11 mouse cellular contexts compared by ENCODE assay signal in genomic region chr8:122630696-122631095, GRCm38 (mm10). TPM values are rescaled to one million over a fixed set of nuclear protein-coding genes. Genes with fewer than 3 reads are reported as not detected.
DNase-seq lines count a peak whose midpoint lies in the region; ATAC-seq lines count a peak whose summit lies in the region.
"Had no signal": no experiment of that assay in that cellular context is flagged by ENCODE, and none has a peak within 500 bp of the region (broad histone marks: within the 10 kb centered on the region; RNA-seq: fewer than 3 reads in every experiment).

No protein-coding gene starts in this region.

- H3K9me3 ChIP-seq in lung, embryonic 15.5 days, result no peaks in the 10 kb centered on the region
- no peaks in the 10 kb centered on the region for H3K9me3 ChIP-seq in hindbrain, embryonic 11.5 days (ENCODE audit: control insufficient read depth, low read length)
- no peaks in the 10 kb centered on the region for H3K9me3 ChIP-seq in limb, embryonic 11.5 days (ENCODE audit: control insufficient read depth, low read length)

- H3K4me2 ChIP-seq in lung, embryonic 15.5 days, result 0 out of 2 replicates have a peak overlapping the region, but pooled peaks have one; percentile 18
- H3K4me2 ChIP-seq in hindbrain, embryonic 11.5 days (replicated peaks; ENCODE audit: low read depth, low read length), result peak overlapping the region; percentile 14; the same call in 1 of the 2 replicates
- H3K4me2 ChIP-seq in limb, embryonic 11.5 days (ENCODE audit: low read depth, severe bottlenecking), result no peak overlapping the region

- no peak overlapping the region for H3K27ac ChIP-seq in lung, embryonic 15.5 days
- H3K27ac ChIP-seq in hindbrain, embryonic 11.5 days (ENCODE audit: low read depth, low read length), result no peak overlapping the region
- H3K27ac ChIP-seq in limb, embryonic 11.5 days (replicated peaks; ENCODE audit: low read depth, low read length), result no peak overlapping the region
- H3K27ac ChIP-seq: liver, embryonic 14.5 days had no signal

- intact Hi-C loops in gastrocnemius, postnatal 36 days (cut with DNase I), result no loop called here

- H3K27me3 ChIP-seq in lung, embryonic 15.5 days, result peaks cover 3% of the 10 kb centered on the region; the same call in 1 of the 2 replicates
- H3K27me3 ChIP-seq in hindbrain, embryonic 11.5 days (ENCODE audit: control insufficient read depth, insufficient read depth, low read length), result no peaks in the 10 kb centered on the region
- H3K27me3 ChIP-seq in limb, embryonic 11.5 days (ENCODE audit: control insufficient read depth, insufficient read depth, low read length), result no peaks in the 10 kb centered on the region

- no peak for ATAC-seq in lung, embryonic 15.5 days (ENCODE audit: borderline replicate concordance, extremely low read depth, low FRiP score, low TSS enrichment)
- no peak for ATAC-seq in hindbrain, embryonic 11.5 days (ENCODE audit: low FRiP score)
- no peak for ATAC-seq in limb, embryonic 11.5 days (ENCODE audit: insufficient number of reproducible peaks, low FRiP score, low TSS enrichment, low read depth)

- DNase-seq in cerebellum, postnatal 10 days, result peak; percentile 65 to 70
- no peak for DNase-seq in cerebellum, adult 18-20 months
- no peak for DNase-seq in lung, postnatal 4 days
- DNase-seq in hindbrain, embryonic 11.5 days (ENCODE audit: low spot score), result no peak
- DNase-seq in limb, embryonic 11.5 days (ENCODE audit: low spot score), result no peak
- DNase-seq in ovary, postnatal 10 days (ENCODE audit: low spot score), result no peak
- DNase-seq in gastrocnemius, postnatal 36 days, result no peak

- H3K36me3 ChIP-seq in lung, embryonic 15.5 days, result peaks cover 7% of the 10 kb centered on the region; the same call in 1 of the 2 replicates
- 0 out of 2 replicates have a peak, but pooled peaks cover 2% of the 10 kb centered on the region for H3K36me3 ChIP-seq in hindbrain, embryonic 11.5 days (ENCODE audit: control insufficient read depth, insufficient read depth, low read length)
- H3K36me3 ChIP-seq in limb, embryonic 11.5 days (ENCODE audit: control insufficient read depth, insufficient read depth, low read length), result no peaks in the 10 kb centered on the region

- no peak overlapping the region for H3K9ac ChIP-seq in lung, embryonic 15.5 days
- peak overlapping the region; percentile 19; the same call in 1 of the 2 replicates for H3K9ac ChIP-seq in hindbrain, embryonic 11.5 days (ENCODE audit: low read depth, low read length)
- H3K9ac ChIP-seq in limb, embryonic 11.5 days (ENCODE audit: low read length), result 0 out of 2 replicates have a peak overlapping the region, but pooled peaks have one; percentile 17
- H3K9ac ChIP-seq: liver, embryonic 14.5 days had no signal

- H3K4me3 ChIP-seq in lung, embryonic 15.5 days, result no peak overlapping the region
- no peak overlapping the region for H3K4me3 ChIP-seq in hindbrain, embryonic 11.5 days (ENCODE audit: low read depth, low read length)
- no peak overlapping the region for H3K4me3 ChIP-seq in limb, embryonic 11.5 days (ENCODE audit: low read depth, low read length)

- H3K4me1 ChIP-seq in lung, embryonic 15.5 days, result peaks cover 4% of the 10 kb centered on the region; the same call in 1 of the 2 replicates
- H3K4me1 ChIP-seq in hindbrain, embryonic 11.5 days (replicated peaks; ENCODE audit: control insufficient read depth, insufficient read depth, low read length), result 0 out of 2 replicates have a peak, but pooled peaks cover 2% of the 10 kb centered on the region
- H3K4me1 ChIP-seq in limb, embryonic 11.5 days (ENCODE audit: control insufficient read depth, insufficient read depth, low read length), result no peaks in the 10 kb centered on the region; the same call in 1 of the 2 replicates

- whole genome bisulfite sequencing in lung, embryonic 15.5 days, result 53% methylated on average over 22 of the region's 22 CpGs
- WGBS in hindbrain, embryonic 11.5 days, result 66% methylated on average over 22 of the region's 22 CpGs
- WGBS in limb, embryonic 11.5 days, result 60% methylated on average over 22 of the region's 22 CpGs

RNA-seq across cellular contexts. Expression of gene Pabpn1l, which starts 8.2 kb away (rescaled TPM):
- not detected in 2 replicates for polyA plus RNA-seq in lung, embryonic 15.5 days (2015; fragmentation: Nextera tagmentation; extraction: Ambion mirVana)
- not detected in 2 replicates for polyA plus RNA-seq in hindbrain, embryonic 11.5 days (2014; fragmentation: Nextera tagmentation; extraction: Ambion mirVana)
- not detected in 2 replicates for polyA plus RNA-seq in limb, embryonic 11.5 days (2014; fragmentation: Nextera tagmentation; extraction: Ambion mirVana)
- total RNA-seq in gastrocnemius, postnatal 36 days (2021), result not detected
- total RNA-seq: hematopoietic stem cell, adult 5-6 weeks had no signal
- polyA plus RNA-seq: liver, embryonic 14.5 days; neural tube, embryonic 11.5 days had no signal

RNA-seq across cellular contexts. Expression of gene Trappc2l, which starts 19.3 kb away (rescaled TPM):
- 49.5 and 53.0 TPM in 2 replicates for polyA plus RNA-seq in lung, embryonic 15.5 days (2015; fragmentation: Nextera tagmentation; extraction: Ambion mirVana)
- 48.3 and 60.2 TPM in 2 replicates for polyA plus RNA-seq in hindbrain, embryonic 11.5 days (2014; fragmentation: Nextera tagmentation; extraction: Ambion mirVana)
- 45.0 and 45.4 TPM in 2 replicates for polyA plus RNA-seq in limb, embryonic 11.5 days (2014; fragmentation: Nextera tagmentation; extraction: Ambion mirVana)
- 10 to 100 TPM; 38.2 to 40.6 TPM for total RNA-seq in gastrocnemius, postnatal 36 days (2021)

RNA-seq across cellular contexts. Expression of gene Galns, which starts 19.4 kb away (rescaled TPM):
- 12.5 and 13.5 TPM in 2 replicates for polyA plus RNA-seq in lung, embryonic 15.5 days (2015; fragmentation: Nextera tagmentation; extraction: Ambion mirVana)
- 4.7 and 6.2 TPM in 2 replicates for polyA plus RNA-seq in hindbrain, embryonic 11.5 days (2014; fragmentation: Nextera tagmentation; extraction: Ambion mirVana)
- 5.2 and 5.5 TPM in 2 replicates for polyA plus RNA-seq in limb, embryonic 11.5 days (2014; fragmentation: Nextera tagmentation; extraction: Ambion mirVana)
- 1 to 10 TPM; 1.3 to 1.6 TPM for total RNA-seq in gastrocnemius, postnatal 36 days (2021)

RNA-seq across cellular contexts. Expression of gene Aprt, which starts 54.0 kb away (rescaled TPM):
- polyA plus RNA-seq in lung, embryonic 15.5 days (2015; fragmentation: Nextera tagmentation; extraction: Ambion mirVana), result 314 and 327 TPM in 2 replicates
- 194 and 206 TPM in 2 replicates for polyA plus RNA-seq in hindbrain, embryonic 11.5 days (2014; fragmentation: Nextera tagmentation; extraction: Ambion mirVana)
- 271 and 284 TPM in 2 replicates for polyA plus RNA-seq in limb, embryonic 11.5 days (2014; fragmentation: Nextera tagmentation; extraction: Ambion mirVana)
- total RNA-seq in gastrocnemius, postnatal 36 days (2021), result 10 to 100 TPM; 35.4 to 45.3 TPM

Comparison
In these comparisons a context has a peak if more than half of its experiments do, and no peak if none do; other contexts are left out.
1. DNase-seq: peak in cerebellum, postnatal 10 days (2 of 2); none in cerebellum, adult 18-20 months (0 of 2), lung, postnatal 4 days (0 of 2), hindbrain, embryonic 11.5 days (single experiment), limb, embryonic 11.5 days (single experiment), ovary, postnatal 10 days (single experiment) and gastrocnemius, postnatal 36 days (0 of 2).